Mouse (Mus musculus): ENCODE measurements around the gene Fam171b. TPM values are rescaled to one million over a fixed set of nuclear protein-coding genes. Genes with fewer than 3 reads are reported as not detected.
A peak's percentile ranks its signal among the peaks of the same experiment; 100 is the strongest.

Fam171b gene
- 72.0 and 217 TPM in 2 replicates for polyA plus RNA-seq (2012; ENCODE audit: insufficient read depth, insufficient read length, low replicate concordance, missing spikeins)

DNA sequence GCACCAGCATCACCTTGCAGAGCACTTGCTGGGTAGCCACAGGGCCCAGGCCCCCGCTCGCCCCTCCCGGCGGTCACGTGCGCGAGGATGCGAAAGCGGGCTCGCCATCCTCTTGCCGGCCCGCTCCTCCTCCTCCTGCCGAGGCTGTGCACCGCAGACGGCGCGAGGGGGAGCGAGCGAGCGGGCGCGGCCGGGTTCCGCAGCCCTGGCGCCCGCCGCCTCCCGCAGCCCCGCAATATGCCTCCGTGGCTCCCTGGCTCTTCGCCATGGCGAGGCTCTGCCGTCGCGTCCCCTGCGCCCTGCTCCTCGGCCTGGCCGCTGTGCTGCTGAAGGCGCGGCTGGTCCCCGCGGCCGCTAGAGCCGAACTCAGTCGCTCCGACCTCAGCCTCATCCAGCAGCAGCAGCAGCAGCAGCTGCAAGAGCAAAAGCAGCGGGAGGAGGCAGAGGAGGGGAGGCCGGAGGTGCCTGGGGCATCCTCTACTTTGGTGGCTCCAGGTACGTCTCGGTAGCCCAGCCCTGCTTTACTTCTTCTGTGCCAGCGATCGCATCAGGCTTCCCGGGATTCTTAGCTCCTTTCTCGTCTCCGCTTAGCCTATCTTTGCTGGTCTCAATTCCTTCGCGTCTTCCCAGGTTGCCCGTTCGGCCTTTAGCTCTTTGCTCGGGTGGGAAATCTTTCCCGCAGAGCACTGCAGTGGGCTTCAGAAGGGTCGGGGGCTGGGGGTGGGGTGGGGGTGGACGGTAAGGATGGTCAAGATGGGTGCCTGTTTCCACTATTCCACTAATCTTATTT is at the start of gene Fam171b:
Fam171b (plus strand) TSS at position 154 of the 790 bp plus-strand sequence.
- Histone ChIP-seq H3K27ac (ENCODE audit: insufficient read depth, low read depth, low read length) (peak within 1 kb of the TSS; percentile 98), H3K4me1 (ENCODE audit: control insufficient read depth, insufficient read depth, low read length) (no peaks in the 10 kb centered on the region), H3K4me3 (ENCODE audit: insufficient read depth, low read depth, low read length) (peak within 1 kb of the TSS; percentile 79)
- TF ChIP-seq CTCF (IDR thresholded peaks at IDR 0.05; ENCODE audit: insufficient read depth, low read depth, low read length) (no peak), POLR2A (IDR thresholded peaks at IDR 0.05; ENCODE audit: insufficient read depth, low read depth, low read length) (peak; percentile 90; the same call in 1 of the 2 replicates)
- under 1% methylated on average over 63 of the region's 63 CpGs for WGBS

DNA sequence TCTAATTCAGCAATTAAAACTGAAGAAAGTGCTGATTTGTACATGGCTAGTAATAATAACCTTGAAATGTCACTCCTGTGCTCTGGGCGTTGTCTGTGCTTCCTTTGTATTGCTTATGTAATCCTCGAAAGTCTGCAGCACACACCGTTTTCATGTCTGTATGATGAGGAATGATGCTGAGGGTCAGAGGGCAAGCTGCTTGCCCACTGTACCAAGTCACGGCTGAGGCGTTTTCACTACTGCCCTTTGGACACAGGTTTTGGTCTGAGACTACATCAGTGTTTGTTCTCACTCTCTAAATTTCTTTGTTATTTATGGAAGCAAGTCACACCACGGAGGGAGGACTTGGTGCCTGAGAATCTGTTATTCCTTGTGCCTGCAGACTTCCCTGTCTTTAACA is 46.4 kb upstream of the Fam171b start:
- Histone ChIP-seq H3K27ac (ENCODE audit: insufficient read depth, low read depth, low read length) (no peak overlapping the region), H3K4me3 (ENCODE audit: insufficient read depth, low read depth, low read length) (no peak overlapping the region), H3K4me1 (ENCODE audit: control insufficient read depth, insufficient read depth, low read length) (peaks cover 8% of the 10 kb centered on the region; the same call in 1 of the 2 replicates)
- 71% methylated on average over 6 of the region's 6 CpGs for WGBS
- TF ChIP-seq POLR2A (IDR thresholded peaks at IDR 0.05; ENCODE audit: insufficient read depth, low read depth, low read length) (no peak), CTCF (IDR thresholded peaks at IDR 0.05; ENCODE audit: insufficient read depth, low read depth, low read length) (no peak)

DNA sequence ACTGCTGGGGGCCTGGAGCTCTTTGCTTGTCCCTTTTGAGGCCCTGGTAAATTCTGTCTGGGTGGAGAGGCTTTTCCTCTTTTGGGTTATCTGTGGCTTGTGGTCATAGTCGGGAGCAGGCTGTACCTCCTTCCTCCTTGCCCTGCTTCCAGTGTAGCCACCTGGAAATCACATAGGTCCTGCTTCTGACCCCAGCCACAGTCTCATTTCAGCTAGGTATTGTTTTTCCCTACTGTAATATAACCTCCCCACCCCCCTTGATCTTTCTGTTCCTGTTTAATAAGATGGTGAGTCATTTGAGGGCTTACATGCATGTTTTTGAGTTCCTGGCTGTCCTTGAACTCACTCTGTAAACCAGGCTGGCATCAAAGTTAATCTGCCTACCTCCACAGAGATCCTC is 45.6 kb upstream of the Fam171b start:
- no peak overlapping the region for H3K4me3 ChIP-seq (ENCODE audit: insufficient read depth, low read depth, low read length)
- H3K4me1 ChIP-seq (ENCODE audit: control insufficient read depth, insufficient read depth, low read length): peaks cover 8% of the 10 kb centered on the region; the same call in 1 of the 2 replicates
- 87% methylated on average over 1 of the region's 1 CpGs for WGBS
- no peak overlapping the region for H3K27ac ChIP-seq (ENCODE audit: insufficient read depth, low read depth, low read length)
- no peak for TF ChIP-seq POLR2A (IDR thresholded peaks at IDR 0.05; ENCODE audit: insufficient read depth, low read depth, low read length)
- TF ChIP-seq CTCF (IDR thresholded peaks at IDR 0.05; ENCODE audit: insufficient read depth, low read depth, low read length): no peak

DNA sequence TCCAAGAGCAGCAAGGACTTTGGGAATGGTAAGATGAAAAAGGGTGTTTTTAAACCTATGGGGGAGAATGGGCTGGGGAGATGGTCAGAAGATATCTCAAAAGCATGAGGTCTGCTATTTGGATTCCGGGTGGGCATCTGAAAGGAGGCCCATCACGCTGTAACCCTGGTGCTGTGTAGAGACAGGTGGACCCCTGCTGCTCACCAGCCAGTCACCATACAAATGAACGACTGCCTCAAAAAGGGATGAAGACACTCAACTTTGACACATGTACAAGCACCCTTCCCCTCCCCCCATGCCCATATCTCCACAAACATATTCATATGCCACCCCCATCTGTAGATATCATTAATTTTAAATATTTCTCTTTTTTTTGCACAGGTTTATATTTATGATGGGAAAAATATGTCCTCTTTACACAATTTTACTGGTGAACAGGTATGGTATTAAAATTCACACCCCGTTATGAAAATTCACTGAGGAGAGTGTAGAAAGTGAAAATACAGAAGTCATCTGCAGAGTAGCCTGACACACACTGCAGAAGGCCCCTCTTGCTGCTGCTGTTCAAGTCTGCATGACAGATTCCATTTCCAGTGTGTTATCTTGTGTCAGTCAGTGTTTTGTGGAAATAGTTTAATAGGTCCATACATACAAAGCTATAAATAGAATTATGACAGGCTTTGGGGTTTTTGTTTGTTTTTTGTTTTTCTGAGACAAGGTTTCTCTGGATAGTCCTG is 44.0 kb upstream of the Fam171b start:
- H3K27ac ChIP-seq (ENCODE audit: insufficient read depth, low read depth, low read length): no peak overlapping the region
- H3K4me3 ChIP-seq (ENCODE audit: insufficient read depth, low read depth, low read length): no peak overlapping the region
- no peak for TF ChIP-seq CTCF (IDR thresholded peaks at IDR 0.05; ENCODE audit: insufficient read depth, low read depth, low read length)
- H3K4me1 ChIP-seq (ENCODE audit: control insufficient read depth, insufficient read depth, low read length): peaks cover 8% of the 10 kb centered on the region; the same call in 1 of the 2 replicates
- 91% methylated on average over 4 of the region's 4 CpGs for WGBS

DNA sequence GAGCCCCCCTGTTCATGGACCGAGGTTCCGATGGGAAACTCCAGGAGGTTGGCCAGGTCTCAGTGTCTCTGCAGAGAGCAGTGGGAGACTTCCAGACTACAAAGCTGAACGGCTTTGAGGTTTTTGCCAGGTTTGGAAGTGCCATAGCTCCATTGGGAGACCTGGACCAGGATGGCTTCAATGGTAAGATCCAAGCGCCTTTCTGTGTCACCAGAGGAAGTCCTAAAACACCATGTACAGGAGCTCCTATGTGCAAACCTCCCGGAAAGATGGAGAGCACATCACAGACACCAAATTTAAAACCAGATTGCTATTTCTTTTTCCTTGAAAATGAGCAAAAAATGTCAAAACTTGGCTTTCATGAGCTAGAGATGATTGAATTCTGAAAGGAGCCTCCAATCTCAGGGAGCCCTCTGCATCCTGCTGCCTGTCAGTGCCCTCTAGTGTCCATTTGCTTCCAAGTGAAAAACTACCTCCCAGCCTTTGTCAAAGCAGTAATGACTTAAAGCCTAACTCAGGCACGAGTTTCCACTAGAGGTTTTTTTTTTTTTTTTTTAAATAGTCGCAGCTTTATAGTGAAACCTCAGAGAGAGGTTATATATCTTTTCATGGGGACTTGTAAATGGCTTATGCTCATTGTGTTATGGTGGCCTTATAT is 41.2 kb upstream of the Fam171b start:
- no peak overlapping the region for H3K4me3 ChIP-seq (ENCODE audit: insufficient read depth, low read depth, low read length)
- TF ChIP-seq CTCF (IDR thresholded peaks at IDR 0.05; ENCODE audit: insufficient read depth, low read depth, low read length) (no peak), POLR2A (IDR thresholded peaks at IDR 0.05; ENCODE audit: insufficient read depth, low read depth, low read length) (no peak)
- peaks cover 6% of the 10 kb centered on the region; the same call in 1 of the 2 replicates for H3K4me1 ChIP-seq (ENCODE audit: control insufficient read depth, insufficient read depth, low read length)
- 60% methylated on average over 7 of the region's 7 CpGs for WGBS
- H3K27ac ChIP-seq (ENCODE audit: insufficient read depth, low read depth, low read length): no peak overlapping the region; the same call in 1 of the 2 replicates

DNA sequence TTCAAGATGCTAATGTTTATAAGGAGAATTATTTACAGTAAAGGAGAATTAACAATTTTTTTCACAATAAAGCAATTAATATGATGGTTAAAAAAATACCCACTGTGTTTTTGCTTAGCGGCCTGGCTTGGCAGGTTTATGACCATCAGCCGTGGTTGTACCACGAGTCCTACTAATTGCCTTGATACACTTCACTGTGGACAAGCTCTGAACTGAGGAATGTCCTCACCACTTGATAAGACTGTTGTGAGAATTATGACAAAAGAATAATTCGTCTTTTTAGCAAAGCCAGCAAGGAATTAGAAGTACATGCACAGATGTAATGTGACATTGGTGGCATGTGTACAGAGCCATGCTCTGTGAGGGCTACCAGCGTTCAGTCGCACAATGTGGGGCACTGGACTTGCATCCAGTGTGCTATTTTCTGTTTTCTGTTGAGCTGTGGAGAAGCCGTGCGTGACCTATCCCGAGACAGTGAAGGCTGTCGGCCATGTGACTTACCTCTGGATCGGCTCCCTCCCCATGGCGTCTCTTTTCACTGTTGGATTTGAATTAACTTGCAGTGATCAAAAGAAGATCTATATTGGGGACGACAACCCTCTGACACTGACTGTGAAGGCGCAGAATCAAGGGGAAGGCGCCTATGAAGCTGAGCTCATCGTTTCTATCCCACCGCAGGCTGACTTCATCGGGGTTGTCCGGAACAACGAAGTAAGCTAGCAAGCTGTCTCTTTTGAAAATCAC is 20.9 kb upstream of the Fam171b start:
- Histone ChIP-seq H3K4me1 (ENCODE audit: control insufficient read depth, insufficient read depth, low read length) (peaks cover 4% of the 10 kb centered on the region; the same call in 1 of the 2 replicates), H3K27ac (ENCODE audit: insufficient read depth, low read depth, low read length) (no peak overlapping the region), H3K4me3 (ENCODE audit: insufficient read depth, low read depth, low read length) (no peak overlapping the region)
- 60% methylated on average over 20 of the region's 20 CpGs for WGBS
- no peak for TF ChIP-seq POLR2A (IDR thresholded peaks at IDR 0.05; ENCODE audit: insufficient read depth, low read depth, low read length)
- no peak for TF ChIP-seq CTCF (IDR thresholded peaks at IDR 0.05; ENCODE audit: insufficient read depth, low read depth, low read length)

DNA sequence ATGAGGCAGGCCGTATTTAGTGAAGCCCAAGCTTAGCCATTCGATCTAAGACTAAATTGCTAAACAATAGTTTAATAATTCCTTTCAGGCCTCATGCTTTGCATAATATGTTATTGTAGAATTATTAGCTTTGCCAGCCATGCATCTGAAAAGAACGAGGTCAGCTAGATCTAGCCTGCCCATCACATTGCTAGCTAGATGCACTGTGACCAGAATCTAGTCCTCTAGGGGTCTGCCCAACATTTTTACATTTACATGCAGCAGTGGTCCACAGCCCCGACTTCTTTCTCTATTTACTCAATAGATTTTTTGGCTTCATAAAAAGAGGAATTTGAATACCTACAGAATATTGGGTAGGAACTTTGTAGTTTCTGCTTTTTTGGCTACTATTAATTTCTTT is 20.3 kb upstream of the Fam171b start:
- Histone ChIP-seq H3K4me1 (ENCODE audit: control insufficient read depth, insufficient read depth, low read length) (peaks cover 4% of the 10 kb centered on the region; the same call in 1 of the 2 replicates), H3K27ac (ENCODE audit: insufficient read depth, low read depth, low read length) (no peak overlapping the region), H3K4me3 (ENCODE audit: insufficient read depth, low read depth, low read length) (no peak overlapping the region)
- WGBS: 60% methylated on average over 4 of the region's 4 CpGs
- TF ChIP-seq CTCF (IDR thresholded peaks at IDR 0.05; ENCODE audit: insufficient read depth, low read depth, low read length) (no peak), POLR2A (IDR thresholded peaks at IDR 0.05; ENCODE audit: insufficient read depth, low read depth, low read length) (no peak)

DNA sequence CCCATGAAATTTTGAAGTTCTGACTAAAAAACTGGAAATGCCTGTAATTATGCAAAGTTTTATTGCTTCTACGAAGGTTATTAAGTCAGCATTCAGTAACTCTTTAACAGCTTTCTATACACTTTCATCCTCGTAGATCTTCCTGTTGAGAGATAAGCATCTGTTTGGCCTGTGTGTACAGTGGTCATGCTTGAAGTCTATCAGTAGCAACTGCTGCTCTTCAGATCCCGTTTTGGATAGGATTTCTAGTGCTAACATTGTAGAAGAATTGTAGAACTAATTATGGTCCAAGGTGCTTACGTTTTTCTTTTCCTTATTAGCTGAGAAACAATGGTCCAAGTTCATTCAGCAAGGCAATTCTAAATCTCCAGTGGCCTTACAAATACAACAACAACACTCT is 16.7 kb upstream of the Fam171b start:
- Histone ChIP-seq H3K27ac (ENCODE audit: insufficient read depth, low read depth, low read length) (no peak overlapping the region), H3K4me3 (ENCODE audit: insufficient read depth, low read depth, low read length) (no peak overlapping the region), H3K4me1 (ENCODE audit: control insufficient read depth, insufficient read depth, low read length) (peaks cover 4% of the 10 kb centered on the region; the same call in 1 of the 2 replicates)
- no peak for TF ChIP-seq POLR2A (IDR thresholded peaks at IDR 0.05; ENCODE audit: insufficient read depth, low read depth, low read length)
- whole genome bisulfite sequencing: 70% methylated on average over 4 of the region's 4 CpGs

Data from olfactory bulb, adult 2 months (tissue).